Mouse (Mus musculus) lung, postnatal 0 days (tissue): ENCODE results near the gene Lrmda. TPM values are rescaled to one million over a fixed set of nuclear protein-coding genes. Genes with fewer than 3 reads are reported as not detected.
"Not testable (repeated sequence)": the region's sequence is repeated elsewhere in the genome, so short reads cannot be mapped to it uniquely, and the experiment has no call there.

Experiments used
- ATAC-seq: fragments of 200-750 bp; cut with Nextera tagmentation; 2 replicates; pipeline ENCODE4 v1.8.0; 2017; ENCODE audit warnings: moderate library complexity
- DNase-seq: peaks from one replicate; pipeline ENCODE4 v3.0.0-alpha.2; 2016; ENCODE audit warnings: low spot score
- H3K27ac ChIP-seq: fragments of 300-500 bp; sonication (generic); 2 replicates; pipeline ENCODE4 v1.5.1; 2014; ENCODE audit warnings: antibody characterized with exemption, mild to moderate bottlenecking, low read length, mixed read lengths
- H3K27me3 ChIP-seq: fragments of 300-500 bp; sonication (generic); replicated peaks from 2 replicates; pipeline ENCODE4 v1.6.1; 2014; ENCODE audit warnings: low read length, mixed read lengths; ENCODE audit not compliant: insufficient read depth
- H3K36me3 ChIP-seq: fragments of 300-500 bp; sonication (generic); 2 replicates; pipeline ENCODE4 v1.6.1; 2014; ENCODE audit warnings: low read length, mixed read lengths; ENCODE audit not compliant: insufficient read depth
- H3K4me1 ChIP-seq: fragments of 300-500 bp; sonication (generic); 2 replicates; pipeline ENCODE4 v1.6.1; 2014; ENCODE audit warnings: antibody characterized with exemption, low read depth, low read length, mixed read lengths; ENCODE audit not compliant: insufficient read depth
- H3K4me2 ChIP-seq: fragments of 300-500 bp; sonication (generic); replicated peaks from 2 replicates; pipeline ENCODE4 v1.6.1; 2014; ENCODE audit warnings: low read depth, mild to moderate bottlenecking, low read length, moderate library complexity, mixed read lengths
- H3K4me3 ChIP-seq: fragments of 300-500 bp; sonication (generic); 2 replicates; pipeline ENCODE4 v1.5.1; 2014; ENCODE audit warnings: low read depth, low read length
- H3K9ac ChIP-seq: fragments of 300-500 bp; sonication (generic); replicated peaks from 2 replicates; pipeline ENCODE4 v1.6.1; 2014; ENCODE audit warnings: low read depth, mild to moderate bottlenecking
- H3K9me3 ChIP-seq: fragments of 300-500 bp; sonication (generic); 2 replicates; pipeline ENCODE4 v1.6.1; 2016; ENCODE audit warnings: low read length, mixed read lengths
- CTCF ChIP-seq: IDR thresholded peaks from 2 replicates; pipeline ENCODE4 v1.5.1; 2016; ENCODE audit warnings: antibody characterized with exemption, mild to moderate bottlenecking
- EP300 ChIP-seq: IDR thresholded peaks from 2 replicates; pipeline ENCODE4 v1.6.1; 2016; ENCODE audit warnings: antibody characterized with exemption, mild to moderate bottlenecking, control low read depth
- WGBS: fragments of 180-500 bp; shearing (Covaris S2); extraction: QIAGEN DNeasy Blood & Tissue Kit; methylation state at CpG from one replicate; pipeline ENCODE4 v1.1.7; 2014; 5-methylcytosine and 5-hydroxymethylcytosine counted together
- polyA plus RNA-seq: library from polyadenylated mRNA; unstranded; fragments of >200 nt; fragmentation: Nextera tagmentation; extraction: Ambion mirVana; gene quantifications from 2 replicates; pipeline ENCODE4 v1.2.1, GENCODE M21; 2015

The Lrmda gene
- polyA plus RNA-seq, 1 experiment from 2014 or later = 0.86 TPM

DNA sequence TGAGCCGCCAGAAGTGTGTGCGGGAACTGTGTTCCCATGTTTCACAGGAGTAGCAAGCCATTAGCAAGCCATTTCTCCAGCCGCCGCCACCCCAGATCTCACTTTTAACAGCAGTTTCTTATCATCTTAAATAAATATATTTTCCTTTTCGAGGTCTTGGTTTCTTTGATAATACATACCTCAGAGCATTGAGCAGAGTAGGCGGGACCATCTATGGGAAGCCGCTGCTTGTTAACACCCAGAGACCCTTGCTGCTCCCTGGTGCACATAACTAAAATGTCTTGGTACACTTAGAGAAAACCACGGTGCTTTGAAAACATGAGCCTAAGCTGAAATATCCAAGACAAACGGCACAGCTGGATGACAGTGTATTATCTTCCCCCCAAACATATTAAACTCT is 562.6 kb downstream of the Lrmda start:
- Histone ChIP-seq H3K4me3 (no peak overlapping the region), H3K4me2 (no peak overlapping the region), H3K9ac (no peak overlapping the region), H3K36me3 (no peaks in the 10 kb centered on the region), H3K4me1 (peaks cover 3% of the 10 kb centered on the region; the same call in 1 of the 2 replicates), H3K27me3 (no peaks in the 10 kb centered on the region), H3K27ac (no peak overlapping the region), H3K9me3 (no peaks in the 10 kb centered on the region)
- ATAC-seq (no peak), DNase-seq (no peak)
- 49% methylated on average over 9 of the region's 9 CpGs for WGBS
- TF ChIP-seq EP300 (no peak), CTCF (no peak)

- Histone ChIP-seq H3K4me3 (no peak overlapping the region), H3K9me3 (no peaks in the 10 kb centered on the region), H3K36me3 (no peaks in the 10 kb centered on the region), H3K27me3 (no peaks in the 10 kb centered on the region), H3K27ac (no peak overlapping the region), H3K4me1 (peaks cover 3% of the 10 kb centered on the region; the same call in 1 of the 2 replicates), H3K4me2 (no peak overlapping the region), H3K9ac (no peak overlapping the region)
- ATAC-seq (no peak), DNase-seq (no peak)
- TF ChIP-seq EP300 = no peak
- TF ChIP-seq CTCF = no peak
- WGBS = 37% methylated on average over 4 of the region's 4 CpGs
These were observed 566.8 kb downstream of the Lrmda start for GRCm38 (mm10) chr14:22586281-22586680.

DNA sequence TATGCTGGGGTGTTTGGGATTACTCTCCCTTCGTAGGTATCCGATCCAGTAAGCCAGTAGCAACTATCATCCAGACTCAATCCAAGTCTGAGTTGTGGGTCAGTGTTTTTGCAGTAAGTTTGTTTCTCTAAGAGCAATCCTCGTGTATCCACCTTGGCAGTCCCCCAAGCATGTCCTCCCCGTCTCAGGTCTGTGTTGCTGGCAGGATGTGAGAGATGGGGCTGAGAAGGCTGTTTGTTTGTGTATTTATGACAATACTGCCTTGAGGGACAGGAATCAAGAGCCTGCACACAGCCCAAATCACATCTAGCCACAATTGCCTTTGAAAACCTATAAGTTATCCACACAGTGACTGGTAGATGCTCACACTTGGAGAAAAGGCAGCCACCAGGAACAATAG is 567.3 kb downstream of the Lrmda start:
- no peaks in the 10 kb centered on the region for H3K36me3 ChIP-seq
- no peak overlapping the region for H3K4me3 ChIP-seq
- ATAC-seq = no peak
- H3K9ac ChIP-seq = no peak overlapping the region
- TF ChIP-seq CTCF = no peak
- no peak for TF ChIP-seq EP300
- H3K27me3 ChIP-seq = no peaks in the 10 kb centered on the region
- H3K9me3 ChIP-seq = no peaks in the 10 kb centered on the region
- no peak overlapping the region for H3K27ac ChIP-seq
- no peak overlapping the region for H3K4me2 ChIP-seq
- no peak for DNase-seq
- peaks cover 3% of the 10 kb centered on the region; the same call in 1 of the 2 replicates for H3K4me1 ChIP-seq
- WGBS = 63% methylated on average over 4 of the region's 4 CpGs

DNA sequence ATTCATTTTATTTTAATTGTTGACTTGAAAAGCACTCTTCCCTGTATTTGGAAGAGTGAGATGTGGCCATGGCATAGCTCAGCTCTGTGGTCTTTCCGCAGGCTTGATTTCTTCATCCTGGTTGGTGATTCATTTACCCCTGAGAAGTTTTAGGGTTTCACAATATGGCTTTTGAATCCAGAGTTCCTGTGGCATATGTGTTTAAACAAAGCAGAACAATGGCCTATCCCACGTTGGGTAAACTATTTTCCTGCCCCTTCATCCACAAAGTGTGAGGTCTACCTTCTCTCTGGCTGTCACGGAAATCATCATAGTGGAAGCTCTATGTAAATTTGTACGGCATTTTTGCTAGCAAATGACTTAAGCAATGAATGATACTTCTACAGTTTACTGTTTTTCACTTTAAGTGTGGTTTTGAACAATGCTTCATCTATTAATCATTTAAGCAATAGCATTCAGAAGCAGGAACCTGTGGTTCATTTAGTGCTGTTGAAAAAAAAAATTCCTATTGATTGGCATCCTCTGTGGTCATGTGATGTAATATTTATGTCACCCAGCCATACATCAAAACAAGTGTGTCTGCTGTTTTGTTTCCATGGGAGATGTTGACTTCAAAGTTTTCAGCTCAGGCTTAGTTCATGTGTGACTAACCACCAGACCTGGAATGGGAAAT is 567.9 kb downstream of the Lrmda start:
- Histone ChIP-seq H3K27me3 (no peaks in the 10 kb centered on the region), H3K9ac (no peak overlapping the region), H3K27ac (no peak overlapping the region), H3K4me1 (peaks cover 3% of the 10 kb centered on the region; the same call in 1 of the 2 replicates), H3K4me3 (no peak overlapping the region), H3K9me3 (no peaks in the 10 kb centered on the region), H3K36me3 (no peaks in the 10 kb centered on the region), H3K4me2 (no peak overlapping the region)
- 51% methylated on average over 4 of the region's 4 CpGs for WGBS
- peak; percentile 71 for ATAC-seq
- peak; percentile 66 for DNase-seq
- TF ChIP-seq CTCF (no peak), EP300 (no peak)

DNA sequence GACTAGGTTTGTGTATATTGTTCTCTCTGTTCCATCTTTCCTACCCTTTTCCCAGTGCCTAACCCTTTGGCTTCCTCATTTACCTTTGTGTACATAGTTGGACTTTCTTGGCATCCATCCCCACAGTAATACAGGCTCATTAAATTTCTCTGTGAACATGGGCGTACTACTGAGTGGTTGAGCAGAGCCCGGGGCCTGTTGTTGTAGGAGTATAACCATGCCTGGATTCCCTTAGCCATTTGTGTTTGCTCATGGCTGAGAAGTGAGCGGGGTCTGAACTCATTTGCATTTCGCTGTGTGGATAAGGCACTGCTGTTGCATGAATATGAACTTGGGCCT is 568.4 kb downstream of the Lrmda start:
- H3K9ac ChIP-seq = no peak overlapping the region
- H3K4me3 ChIP-seq = no peak overlapping the region
- no peak; the same call in 1 of the 2 replicates for ATAC-seq
- DNase-seq = peak; percentile 47
- 82% methylated on average over 4 of the region's 4 CpGs for WGBS
- no peak overlapping the region for H3K27ac ChIP-seq
- peaks cover 3% of the 10 kb centered on the region; the same call in 1 of the 2 replicates for H3K4me1 ChIP-seq
- H3K9me3 ChIP-seq = no peaks in the 10 kb centered on the region
- no peak for TF ChIP-seq CTCF
- no peak for TF ChIP-seq EP300
- no peak overlapping the region for H3K4me2 ChIP-seq
- H3K36me3 ChIP-seq = no peaks in the 10 kb centered on the region
- no peaks in the 10 kb centered on the region for H3K27me3 ChIP-seq

- H3K9me3 ChIP-seq, ATAC-seq, H3K4me1 ChIP-seq, H3K27me3 ChIP-seq, H3K4me3 ChIP-seq, H3K9ac ChIP-seq, H3K27ac ChIP-seq, DNase-seq, H3K4me2 ChIP-seq, H3K36me3 ChIP-seq: not testable (repeated sequence)
- 44% methylated on average over 1 of the region's 1 CpGs for WGBS
These were observed 568.9 kb downstream of the Lrmda start for GRCm38 (mm10) chr14:22588394-22588793.
